Mouse (Mus musculus) adrenal gland, adult (tissue): ENCODE measurements around the gene Tulp4.
"Not testable (repeated sequence)": the region's sequence is repeated elsewhere in the genome, so short reads cannot be mapped to it uniquely, and the experiment has no call there.

ENCODE experiments used
- DNase-seq, 2 experiments: peaks; one replicate each; pipeline ENCODE4 v3.0.0; 2022 to 2023; ENCODE audit warnings: low spot score in 1 of 2; ENCODE audit not compliant: inconsistent age in 2 of 2

Gene Tulp4

GRCm38 (mm10) chr17:6269876-6270831, 163.9 kb downstream of the Tulp4 start:
- DNase-seq: peak; percentile 50 to 86

GRCm38 (mm10) chr17:6270840-6271239, 164.6 kb downstream of the Tulp4 start:
- DNase-seq: peak; percentile 15 to 63

GRCm38 (mm10) chr17:6271970-6272369, 165.7 kb downstream of the Tulp4 start:
- not testable (repeated sequence) for DNase-seq

GRCm38 (mm10) chr17:6274693-6275092, 168.5 kb downstream of the Tulp4 start:
- DNase-seq: not testable (repeated sequence)

- DNase-seq: not testable (repeated sequence)
Measured at GRCm38 (mm10) chr17:6279205-6279604, 173.0 kb downstream of the Tulp4 start.

GRCm38 (mm10) chr17:6279772-6280171, 173.5 kb downstream of the Tulp4 start:
- DNase-seq: not testable (repeated sequence)

- DNase-seq: not testable (repeated sequence)
Measured at GRCm38 (mm10) chr17:6280513-6280912, 174.3 kb downstream of the Tulp4 start.

GRCm38 (mm10) chr17:6283137-6283536, 176.9 kb downstream of the Tulp4 start:
- DNase-seq: not testable (repeated sequence)

GRCm38 (mm10) chr17:6286169-6286568, 179.9 kb downstream of the Tulp4 start:
- DNase-seq: not testable (repeated sequence)

GRCm38 (mm10) chr17:6289045-6289444, 182.8 kb downstream of the Tulp4 start:
- not testable (repeated sequence) for DNase-seq

GRCm38 (mm10) chr17:6293882-6294281, 187.6 kb downstream of the Tulp4 start:
- DNase-seq: not testable (repeated sequence)

- not testable (repeated sequence) for DNase-seq
Measured at GRCm38 (mm10) chr17:6297060-6297795, 191.0 kb downstream of the Tulp4 start.

- not testable (repeated sequence) for DNase-seq
Measured at GRCm38 (mm10) chr17:6300190-6300863, 194.1 kb downstream of the Tulp4 start.
